Mouse (Mus musculus) layer of hippocampus, adult 2 months (tissue): Measurements from ENCODE around the gene Kat2b. TPM values are rescaled to one million over a fixed set of nuclear protein-coding genes. Genes with fewer than 3 reads are reported as not detected.
"Not testable (repeated sequence)": the region's sequence is repeated elsewhere in the genome, so short reads cannot be mapped to it uniquely, and the experiment has no call there.

ENCODE experiments used
- DNase-seq, 2 experiments: peaks; one replicate each; pipeline ENCODE4 v3.0.0; 2022; ENCODE audit warnings: low spot score in 2 of 2
- H3K27ac ChIP-seq: fragments of 200-600 bp; 2 replicates; pipeline ENCODE4 v1.8.1; 2022
- H3K4me3 ChIP-seq: fragments of 200-600 bp; 2 replicates; pipeline ENCODE4 v1.8.1; 2022; ENCODE audit warnings: mild to moderate bottlenecking
- CTCF ChIP-seq: fragments of 200-600 bp; conservative IDR thresholded peaks from 2 replicates; pipeline ENCODE4 v1.8.1; 2022; ENCODE audit warnings: antibody characterized with exemption, mild to moderate bottlenecking, moderate library complexity
- long read RNA-seq, 2 experiments: library from polyadenylated mRNA; stranded (forward); transcript quantifications; one replicate each; pipeline ENCODE4 v2.0.0; 2021; ENCODE audit warnings: borderline mapping rate in 2 of 2
- total RNA-seq, 2 experiments: library from RNA; stranded (reverse); gene quantifications; 2 replicates each; pipeline ENCODE4 v1.2.3; 2021

Kat2b gene
- 10 to 100 TPM; 12.7 to 20.3 TPM for total RNA-seq
- long read RNA-seq, experiment 1, full-length matches to known transcripts: 2 of 3 reads
- long read RNA-seq, experiment 1, partial matches to known transcripts: 0 of 3 reads
- long read RNA-seq, experiment 1, other reads (novel, unspliced or antisense): 1 of 3 reads
- long read RNA-seq, experiment 2, full-length matches to known transcripts: 3 of 5 reads
- long read RNA-seq, experiment 2, partial matches to known transcripts: 1 of 5 reads
- long read RNA-seq, experiment 2, other reads (novel, unspliced or antisense): 1 of 5 reads

- TF ChIP-seq CTCF: no peak
- DNase-seq: no peak
- peak within 1 kb of the TSS; percentile 66 for H3K4me3 ChIP-seq
- peak within 1 kb of the TSS; percentile 93 for H3K27ac ChIP-seq
Measured at GRCm38 (mm10) chr17:53566161-53566918, at the start of gene Kat2b. TSS of gene Kat2b (plus strand) at chr17:53566861.

- H3K4me3 ChIP-seq: no peak overlapping the region
- peak; percentile 43 for TF ChIP-seq CTCF
- no peak for DNase-seq
- no peak overlapping the region for H3K27ac ChIP-seq
Measured at GRCm38 (mm10) chr17:53519364-53519763, 47.3 kb upstream of the Kat2b start.

DNA sequence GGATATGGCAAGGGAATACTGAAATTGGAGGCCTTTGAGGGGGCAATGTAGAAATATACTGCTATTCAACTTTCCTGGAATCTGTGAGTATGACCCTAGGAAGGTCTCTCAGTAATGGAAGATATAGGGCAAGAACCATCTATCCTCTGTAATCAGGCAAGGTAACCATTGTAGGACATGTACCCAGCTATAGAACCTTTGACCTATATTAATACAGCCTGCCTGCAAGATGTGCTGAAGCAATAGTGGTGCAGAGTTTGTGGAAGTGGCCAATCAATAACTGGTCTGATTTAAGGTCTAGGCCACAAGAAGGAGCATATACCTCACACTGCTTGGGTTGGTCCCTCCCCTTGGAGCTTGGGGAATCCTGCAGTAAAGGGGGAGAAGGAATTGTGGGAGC, 46.2 kb upstream of the Kat2b start:
- no peak for DNase-seq
- Histone ChIP-seq H3K4me3 (no peak overlapping the region), H3K27ac (no peak overlapping the region)
- TF ChIP-seq CTCF: no peak

- H3K4me3 ChIP-seq: no peak overlapping the region
- TF ChIP-seq CTCF: no peak
- no peak overlapping the region for H3K27ac ChIP-seq
- no peak for DNase-seq
Measured at GRCm38 (mm10) chr17:53528034-53528433, 38.6 kb upstream of the Kat2b start.

DNA sequence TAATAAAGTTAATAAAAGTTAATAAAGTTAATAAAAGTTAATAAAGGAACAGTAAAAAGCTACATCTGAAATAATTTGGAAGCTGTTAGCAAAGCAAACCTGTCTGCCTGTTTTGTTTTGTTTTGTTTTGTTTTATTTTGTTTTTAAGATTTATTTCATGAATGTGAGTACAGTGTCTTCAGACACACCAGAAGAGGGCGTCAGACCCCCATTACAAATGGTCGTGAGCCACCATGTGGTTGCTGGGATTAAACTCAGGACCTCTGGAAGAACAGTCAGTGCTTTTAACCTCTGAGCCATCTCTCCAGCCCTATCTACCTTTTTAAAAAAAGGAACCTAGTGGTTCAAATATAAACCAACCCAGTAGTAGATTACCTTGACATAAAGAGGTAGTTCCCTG, 35.5 kb upstream of the Kat2b start:
- peak; percentile 57 for TF ChIP-seq CTCF
- H3K4me3 ChIP-seq: no peak overlapping the region
- no peak overlapping the region for H3K27ac ChIP-seq
- no peak for DNase-seq

GRCm38 (mm10) chr17:53532425-53532824, 34.2 kb upstream of the Kat2b start:
- DNase-seq: no peak
- TF ChIP-seq CTCF: no peak
- H3K4me3 ChIP-seq: no peak overlapping the region
- no peak overlapping the region for H3K27ac ChIP-seq

DNA sequence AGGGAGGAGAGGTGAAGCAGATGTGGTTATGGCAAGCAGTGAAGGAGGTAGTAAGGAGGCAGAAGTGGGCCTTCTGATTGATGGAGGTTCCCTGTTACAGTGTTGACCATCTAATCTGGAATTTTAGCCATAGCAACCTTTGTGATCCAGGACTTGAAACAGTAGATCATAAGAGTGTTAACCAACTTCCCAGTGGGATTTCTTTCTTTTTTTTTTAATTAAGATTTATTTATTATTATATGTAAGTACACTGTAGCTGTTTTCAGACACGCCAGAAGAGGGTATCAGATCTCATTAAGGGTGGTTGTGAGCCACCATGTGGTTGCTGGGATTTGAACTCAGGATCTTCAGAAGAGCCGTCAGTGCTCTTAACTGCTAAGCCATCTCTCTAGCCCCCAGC, 27.3 kb upstream of the Kat2b start, which contains the start of gene Pp2d1:
Gene Pp2d1 (minus strand): TSS at position 101 of the 400 bp plus-strand sequence.
- not testable (repeated sequence) for H3K4me3 ChIP-seq, DNase-seq, H3K27ac ChIP-seq

- H3K27ac ChIP-seq: peak overlapping the region; percentile 46; the same call in 1 of the 2 replicates
- no peak for DNase-seq
- no peak for TF ChIP-seq CTCF
- no peak overlapping the region for H3K4me3 ChIP-seq
Measured at GRCm38 (mm10) chr17:53542536-53542935, 24.1 kb upstream of the Kat2b start.

DNA sequence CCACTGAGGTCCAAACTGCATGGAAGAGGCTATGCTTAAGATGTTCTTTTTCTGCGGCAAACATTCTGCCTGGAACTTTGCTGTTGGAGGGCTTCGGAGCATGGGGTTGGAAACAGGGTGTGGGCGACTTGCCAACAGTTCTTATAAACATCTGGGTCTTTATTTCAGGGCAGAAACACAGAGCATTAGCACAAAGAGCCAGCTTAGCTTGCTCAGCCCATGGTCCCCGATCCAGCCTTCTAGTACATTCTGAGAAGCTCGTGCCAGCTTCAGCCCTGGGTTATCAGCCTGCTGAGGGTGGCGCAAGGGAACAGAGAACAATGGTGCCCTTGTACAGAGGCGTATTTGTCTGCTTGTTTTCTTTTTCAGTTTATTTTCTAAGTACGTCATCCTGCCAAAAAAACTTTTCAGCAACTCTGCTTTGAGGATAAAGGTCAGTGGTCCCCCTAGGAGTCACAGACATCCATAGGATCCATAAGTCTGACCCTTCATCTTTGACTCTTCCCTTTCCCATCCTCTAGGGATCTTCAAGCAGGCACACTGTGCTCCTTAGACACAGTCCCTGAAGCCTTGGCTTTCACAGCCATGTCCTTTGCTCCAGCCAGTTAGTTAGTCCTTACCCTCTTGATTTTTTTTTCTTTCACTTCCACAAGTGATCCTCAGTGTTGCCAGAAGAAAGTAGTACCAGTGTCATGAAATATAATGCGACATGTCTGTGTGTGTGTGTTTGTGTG, 22.9 kb upstream of the Kat2b start:
- H3K4me3 ChIP-seq: no peak overlapping the region
- DNase-seq: peak; percentile 30 to 43
- peak overlapping the region; percentile 72 for H3K27ac ChIP-seq
- no peak for TF ChIP-seq CTCF

GRCm38 (mm10) chr17:53551306-53552299, 15.1 kb upstream of the Kat2b start:
- TF ChIP-seq CTCF: no peak
- Histone ChIP-seq H3K4me3 (no peak overlapping the region), H3K27ac (no peak overlapping the region)
- no peak for DNase-seq

GRCm38 (mm10) chr17:53554088-53554487, 12.6 kb upstream of the Kat2b start:
- TF ChIP-seq CTCF: peak; percentile 73
- no peak overlapping the region for H3K4me3 ChIP-seq
- no peak overlapping the region for H3K27ac ChIP-seq
- no peak for DNase-seq

DNA sequence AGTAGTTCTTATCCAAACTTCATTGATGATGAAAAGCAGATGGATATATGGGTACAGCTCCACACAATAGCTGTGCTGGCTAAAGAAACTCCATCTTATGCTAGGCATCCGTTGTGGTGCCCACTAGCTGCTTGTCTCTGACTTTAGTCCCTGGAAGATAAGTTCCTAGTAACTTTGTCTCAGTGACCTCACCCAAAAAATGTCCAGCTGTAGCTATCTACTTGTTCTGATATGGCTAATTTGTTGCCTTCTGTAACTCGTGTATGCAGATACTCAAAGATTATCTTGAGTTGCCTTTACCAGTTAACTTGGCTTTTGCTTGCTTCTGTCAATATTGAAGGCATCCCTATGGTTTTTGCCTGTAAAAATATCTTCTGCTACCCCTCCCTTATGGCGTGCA, 11.8 kb upstream of the Kat2b start:
- Histone ChIP-seq H3K4me3 (no peak overlapping the region), H3K27ac (no peak overlapping the region)
- DNase-seq: no peak
- no peak for TF ChIP-seq CTCF
